Mouse (Mus musculus): ENCODE data around the gene Ndufs7. TPM values are rescaled to one million over a fixed set of nuclear protein-coding genes. Genes with fewer than 3 reads are reported as not detected.
A peak's percentile ranks its signal among the peaks of the same experiment; 100 is the strongest.

Ndufs7 gene
- polyA plus RNA-seq, 1 experiment = 337 TPM

GRCm38 (mm10) chr10:80293325-80293724 is 44.4 kb downstream of the Ndufs7 start:
- DNase-seq (ENCODE audit: low spot score) = no peak

- DNase-seq (ENCODE audit: low spot score) = no peak
These were observed 45.4 kb downstream of the Ndufs7 start for GRCm38 (mm10) chr10:80294311-80294710.

DNA sequence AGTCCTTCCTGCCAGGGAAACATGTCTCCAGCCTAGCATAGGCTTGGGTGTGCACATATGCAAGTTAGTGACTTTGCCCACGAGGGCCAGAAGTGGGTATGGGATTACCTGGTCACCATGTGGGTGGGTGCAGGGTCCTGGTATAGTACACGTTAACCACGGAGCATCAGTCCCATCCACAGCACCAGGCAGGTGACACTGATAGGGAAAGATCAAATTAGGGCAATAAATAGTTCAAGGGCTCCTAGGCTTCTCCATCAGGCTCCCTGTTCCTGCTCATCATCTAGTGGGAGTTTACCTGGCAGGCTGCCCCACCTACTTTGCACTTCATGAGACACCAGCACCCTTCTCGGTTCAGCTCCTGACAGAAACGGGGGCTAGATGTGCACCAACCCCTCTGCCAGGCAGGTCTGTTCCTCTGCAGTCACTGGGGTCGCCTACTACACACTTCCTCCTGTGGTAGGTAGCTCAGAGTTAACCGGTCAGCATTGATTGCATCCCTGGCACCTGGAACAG is 45.9 kb downstream of the Ndufs7 start:
- no peak for DNase-seq (ENCODE audit: low spot score)

DNA sequence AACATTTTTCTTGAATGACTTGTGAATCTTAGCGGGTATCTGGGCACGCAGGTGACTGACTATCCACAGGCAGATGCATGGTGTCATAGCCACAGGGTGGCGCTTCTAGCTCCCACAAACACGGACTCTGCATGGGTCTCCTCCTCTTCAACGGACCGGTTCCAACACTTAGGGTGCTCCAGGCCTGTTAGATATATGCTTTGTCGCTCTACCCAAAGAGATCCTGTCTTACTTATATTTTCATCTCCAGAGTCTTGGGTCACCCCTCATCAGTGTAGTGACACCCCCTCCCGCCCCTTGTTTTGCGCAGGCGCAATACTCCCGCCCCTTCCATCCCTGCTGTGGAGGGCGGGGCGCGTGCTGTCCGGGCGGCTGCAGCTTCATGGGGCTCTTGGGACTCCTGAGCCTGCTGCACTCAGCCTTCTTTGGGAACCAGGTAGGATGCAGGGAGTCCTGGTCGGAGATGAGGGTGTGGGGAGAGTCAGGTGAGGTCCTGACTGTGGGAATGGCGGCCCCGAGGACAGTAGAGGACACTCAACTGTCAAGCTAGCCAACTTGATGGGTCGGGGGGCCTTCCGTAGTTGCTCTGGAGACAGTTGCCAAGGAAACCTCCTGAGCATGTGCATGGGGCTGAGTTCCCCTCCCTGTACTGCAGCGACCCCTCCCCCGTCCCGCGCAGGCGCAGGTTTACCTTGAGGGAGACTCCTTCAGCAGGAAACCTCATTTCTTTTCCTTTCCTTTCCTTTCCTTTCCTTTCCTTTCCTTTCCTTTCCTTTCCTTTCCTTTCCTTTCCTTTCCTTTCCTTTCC is 46.9 kb downstream of the Ndufs7 start, which contains the start of gene Apc2:
Gene Apc2 (plus strand): TSS at position 360 of the 808 bp plus-strand sequence.
- peak; percentile 57 for DNase-seq (ENCODE audit: low spot score)

DNA sequence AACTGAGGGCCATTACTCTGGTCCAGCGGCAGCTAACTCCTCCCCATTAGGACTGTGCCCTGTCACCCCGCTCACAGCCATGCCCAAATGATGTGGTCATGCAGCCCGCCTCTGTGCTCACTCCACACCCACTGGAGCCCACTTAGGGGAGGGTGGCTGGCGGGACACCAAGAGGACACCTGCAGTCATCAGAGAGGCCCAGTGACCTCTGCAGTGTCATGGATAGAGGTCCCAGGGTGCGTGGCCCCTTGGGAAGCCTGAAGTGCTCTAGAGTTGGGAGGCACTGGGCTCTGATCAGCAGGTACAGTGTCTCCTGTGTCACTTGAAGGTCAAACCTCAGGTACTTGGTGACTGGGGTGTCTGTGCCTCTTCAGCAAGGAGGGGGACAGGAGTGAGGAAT is 47.9 kb downstream of the Ndufs7 start:
- no peak for DNase-seq (ENCODE audit: low spot score)

GRCm38 (mm10) chr10:80297526-80298133 is 48.7 kb downstream of the Ndufs7 start:
- DNase-seq (ENCODE audit: low spot score) = no peak

DNA sequence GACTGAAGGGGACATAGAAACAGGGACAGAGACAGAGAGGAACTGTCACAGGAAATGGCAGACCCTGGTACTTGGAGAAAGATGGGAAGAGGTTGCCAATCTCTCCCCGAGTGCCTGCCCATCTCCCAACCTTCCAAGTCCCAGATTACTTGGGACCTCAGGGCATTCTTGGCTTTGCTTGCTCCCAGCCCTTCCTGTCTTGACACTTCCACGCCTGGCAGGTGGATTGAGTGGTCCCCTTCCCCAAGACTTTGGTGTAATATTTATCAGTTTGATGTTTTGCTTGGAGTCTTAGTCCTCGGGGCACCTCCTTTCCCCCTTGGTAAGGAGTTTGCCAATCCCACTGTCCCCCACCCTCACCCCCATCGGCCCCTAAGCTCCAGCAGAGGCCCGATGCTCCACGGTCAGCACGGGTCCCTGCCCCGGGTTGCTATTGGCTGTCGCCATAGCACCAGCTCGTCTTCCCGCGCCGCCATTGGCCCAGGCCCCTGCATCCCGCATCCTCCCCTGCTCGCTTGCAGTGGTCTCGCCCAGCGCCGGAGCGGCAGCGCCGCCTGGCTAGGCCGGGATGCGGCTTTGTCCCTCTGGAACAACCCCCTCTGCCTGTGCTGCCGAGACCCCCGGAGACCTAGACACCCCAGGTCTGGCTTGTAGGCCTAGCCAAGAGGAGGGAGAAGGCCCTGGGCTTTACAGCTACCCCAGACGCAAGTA is 49.8 kb downstream of the Ndufs7 start:
- DNase-seq (ENCODE audit: low spot score) = no peak

DNA sequence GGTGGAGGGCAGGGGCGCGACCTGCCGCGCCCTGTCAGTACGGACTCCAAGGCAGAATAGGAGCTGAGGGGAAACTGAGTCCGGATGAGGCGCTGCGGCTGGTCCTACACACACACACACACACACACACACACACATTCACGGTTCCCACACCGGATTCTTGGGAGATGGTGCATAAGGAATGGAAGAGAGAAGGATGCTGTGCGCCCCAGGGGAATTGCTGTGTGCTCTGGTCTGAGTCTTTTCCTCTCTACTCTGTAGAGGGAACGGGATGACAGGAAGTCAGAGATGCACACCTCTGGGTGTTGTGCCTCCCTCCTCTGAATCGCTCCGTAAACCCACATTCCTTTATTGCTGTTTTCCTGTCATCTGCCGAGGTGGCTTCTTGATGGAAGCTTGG is 50.4 kb downstream of the Ndufs7 start:
- no peak for DNase-seq (ENCODE audit: low spot score)

GRCm38 (mm10) chr10:80299824-80300223 is 50.9 kb downstream of the Ndufs7 start:
- DNase-seq (ENCODE audit: low spot score) = no peak

DNA sequence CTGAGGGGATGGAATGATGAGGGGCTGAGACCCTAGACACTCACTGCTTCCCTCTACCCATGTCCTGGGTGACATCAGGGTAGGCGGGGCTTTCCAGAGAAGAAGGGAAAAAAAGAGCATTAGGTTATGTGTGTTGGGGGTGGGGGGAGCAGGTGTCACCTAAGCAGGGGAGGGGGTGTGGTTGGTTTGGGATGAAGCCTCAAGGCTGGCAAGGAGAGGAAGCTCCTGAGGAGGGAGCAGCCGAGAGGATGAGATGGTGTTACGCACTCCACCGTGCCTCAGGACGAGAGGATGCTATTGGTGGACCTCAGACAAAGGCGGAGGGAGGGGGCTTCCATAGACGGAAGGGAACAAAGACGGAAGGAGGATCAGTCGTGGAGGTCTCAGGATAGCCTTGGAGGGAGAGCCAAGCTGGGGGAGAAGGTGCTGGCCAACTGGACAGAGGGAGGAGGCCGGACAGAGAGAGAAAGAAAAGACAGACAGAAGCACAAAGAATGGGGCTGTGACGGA is 51.8 kb downstream of the Ndufs7 start:
- no peak for DNase-seq (ENCODE audit: low spot score)

DNA sequence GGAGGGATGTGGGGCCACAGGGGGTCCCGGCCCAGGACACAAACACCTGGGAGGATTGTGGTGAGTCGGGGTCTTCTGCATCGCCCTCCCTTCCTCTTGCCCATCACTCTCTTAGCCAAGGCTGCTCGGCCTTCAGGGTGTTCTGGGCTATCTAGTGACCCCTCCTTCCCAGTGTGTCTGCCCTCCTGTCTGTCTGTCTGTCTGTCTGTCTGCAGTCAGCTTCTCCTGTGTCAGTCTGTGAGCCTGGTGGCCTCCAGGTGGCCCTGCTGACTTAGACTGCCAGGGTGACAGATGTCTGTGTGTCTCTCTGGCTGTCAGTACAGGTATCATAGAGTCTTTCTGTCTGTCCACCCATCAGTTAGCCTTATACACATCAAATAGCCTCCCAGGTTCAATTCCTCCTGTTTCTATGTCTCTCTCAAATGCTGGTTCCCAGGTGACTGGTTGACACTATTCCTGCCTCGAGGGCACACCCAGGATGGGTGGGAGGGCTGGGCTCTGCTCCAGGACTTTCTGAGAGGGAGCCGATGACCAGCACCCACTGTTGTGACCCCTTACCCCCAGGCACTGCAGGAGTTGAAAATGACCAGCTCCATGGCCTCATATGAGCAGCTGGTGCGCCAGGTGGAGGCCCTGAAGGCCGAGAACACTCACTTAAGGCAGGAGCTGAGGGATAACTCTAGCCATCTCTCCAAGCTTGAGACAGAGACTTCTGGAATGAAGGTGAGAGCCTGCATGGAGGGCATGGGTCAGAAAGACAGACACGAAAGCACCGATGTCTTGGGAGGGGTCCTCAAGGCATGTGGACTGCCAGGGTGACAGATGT is 52.5 kb downstream of the Ndufs7 start:
- DNase-seq (ENCODE audit: low spot score) = no peak

DNA sequence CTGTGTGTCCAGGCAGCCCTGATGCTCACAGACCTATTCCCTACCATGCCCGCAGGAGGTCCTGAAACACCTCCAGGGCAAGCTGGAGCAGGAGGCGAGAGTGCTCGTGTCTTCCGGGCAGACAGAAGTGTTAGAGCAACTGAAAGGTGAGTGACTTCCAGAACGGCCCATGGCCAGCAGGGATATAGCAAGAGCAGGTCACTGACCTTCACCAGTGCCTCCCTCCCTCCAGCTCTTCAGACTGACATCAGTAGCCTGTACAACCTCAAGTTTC is 53.1 kb downstream of the Ndufs7 start:
- DNase-seq (ENCODE audit: low spot score) = no peak

DNA sequence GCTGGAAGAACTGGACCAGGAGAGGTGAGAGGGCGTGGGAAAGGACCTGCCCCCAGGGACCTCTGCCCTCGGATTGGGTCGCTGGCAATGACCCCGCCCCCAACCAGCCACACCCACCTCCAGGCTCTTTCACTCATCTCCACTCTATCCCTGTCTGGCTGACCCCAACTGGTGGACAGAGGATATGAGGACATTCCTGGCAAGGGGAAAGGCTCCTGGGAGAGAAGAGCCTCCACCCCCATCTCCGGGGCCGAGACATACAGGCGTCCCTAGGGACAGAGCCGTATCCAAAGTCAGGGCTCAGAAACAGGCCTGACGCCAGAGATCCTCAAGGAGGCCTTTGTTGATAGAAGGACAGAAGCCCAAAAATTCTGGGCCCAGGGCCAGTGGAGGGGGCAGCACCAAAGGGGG is 53.6 kb downstream of the Ndufs7 start:
- no peak for DNase-seq (ENCODE audit: low spot score)

DNA sequence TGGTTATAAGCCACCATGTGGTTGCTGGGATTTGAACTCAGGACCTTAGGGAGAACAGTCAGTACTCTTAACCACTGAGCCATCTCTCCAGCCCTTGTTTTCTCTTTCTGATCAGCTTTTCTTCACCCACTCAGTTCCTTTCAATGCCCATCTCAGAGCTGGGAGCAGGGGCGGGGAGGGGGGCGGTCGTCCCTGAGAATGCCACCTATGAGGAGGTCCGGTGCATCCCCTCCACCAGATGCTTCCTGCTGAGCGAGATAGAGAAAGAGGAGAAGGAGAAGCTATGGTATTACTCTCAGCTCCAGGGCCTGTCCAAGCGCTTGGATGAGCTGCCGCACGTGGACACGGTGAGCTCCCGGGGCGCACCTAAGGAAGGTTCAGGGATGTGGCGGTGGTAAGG is 55.5 kb downstream of the Ndufs7 start:
- no peak for DNase-seq (ENCODE audit: low spot score)

GRCm38 (mm10) chr10:80304862-80305261 is 55.9 kb downstream of the Ndufs7 start:
- no peak for DNase-seq (ENCODE audit: low spot score)

Other genes starting within 250 kb of the Ndufs7 start
- 18.9 and 23.0 TPM in 2 replicates for gene Arhgap45, start 232.5 kb upstream of the Ndufs7 start, polyA plus RNA-seq (2012; rRNA removed)
- 141 and 178 TPM in 2 replicates for gene Polr2e, start 209.3 kb upstream of the Ndufs7 start, polyA plus RNA-seq (2012; rRNA removed)
- 524 and 620 TPM in 2 replicates for gene Gpx4, start 202.0 kb upstream of the Ndufs7 start, polyA plus RNA-seq (2012; rRNA removed)
- 34.0 and 35.4 TPM in 2 replicates for gene Sbno2, start 143.6 kb upstream of the Ndufs7 start, polyA plus RNA-seq (2012; rRNA removed)
- 77.3 and 89.9 TPM in 2 replicates for gene Stk11, start 133.3 kb upstream of the Ndufs7 start, polyA plus RNA-seq (2012; rRNA removed)
- 367 and 372 TPM in 2 replicates for gene Atp5d, start 110.5 kb upstream of the Ndufs7 start, polyA plus RNA-seq (2012; rRNA removed)
- gene Cbarp, start 108.3 kb upstream of the Ndufs7 start, polyA plus RNA-seq (2012; rRNA removed) = 9.2 and 12.2 TPM in 2 replicates
- 21.2 and 30.5 TPM in 2 replicates for gene Midn, start 100.8 kb upstream of the Ndufs7 start, polyA plus RNA-seq (2012; rRNA removed)
- 249 and 276 TPM in 2 replicates for gene Cirbp, start 83.1 kb upstream of the Ndufs7 start, polyA plus RNA-seq (2012; rRNA removed)
- gene 1600002K03Rik, start 76.2 kb upstream of the Ndufs7 start, polyA plus RNA-seq (2012; rRNA removed) = 18.4 and 21.5 TPM in 2 replicates
- gene Efna2, start 69.6 kb upstream of the Ndufs7 start, polyA plus RNA-seq (2012; rRNA removed) = 3.0 and 3.3 TPM in 2 replicates
- 36.1 and 37.8 TPM in 2 replicates for gene Mum1, start 22.7 kb upstream of the Ndufs7 start, polyA plus RNA-seq (2012; rRNA removed)
- gene Gamt, start 11.9 kb downstream of the Ndufs7 start, polyA plus RNA-seq (2012; rRNA removed) = 17.4 and 19.0 TPM in 2 replicates
- 68.2 and 82.3 TPM in 2 replicates for gene Dazap1, start 12.4 kb downstream of the Ndufs7 start, polyA plus RNA-seq (2012; rRNA removed)
- 3,215 and 3,453 TPM in 2 replicates for gene Rps15, start 43.3 kb downstream of the Ndufs7 start, polyA plus RNA-seq (2012; rRNA removed)
- gene Apc2, start 46.9 kb downstream of the Ndufs7 start, polyA plus RNA-seq (2012; rRNA removed) = 0.76 and 1.4 TPM in 2 replicates
- gene 2310011J03Rik, start 71.4 kb downstream of the Ndufs7 start, polyA plus RNA-seq (2012; rRNA removed) = 41.8 and 45.6 TPM in 2 replicates
- 9.5 and 9.9 TPM in 2 replicates for gene Pcsk4, start 80.4 kb downstream of the Ndufs7 start, polyA plus RNA-seq (2012; rRNA removed)
- gene Reep6, start 80.8 kb downstream of the Ndufs7 start, polyA plus RNA-seq (2012; rRNA removed) = 7.7 and 18.0 TPM in 2 replicates
- gene Adamtsl5, start 99.3 kb downstream of the Ndufs7 start, polyA plus RNA-seq (2012; rRNA removed) = 57.9 and 65.7 TPM in 2 replicates
- gene Plk5, start 107.3 kb downstream of the Ndufs7 start, polyA plus RNA-seq (2012; rRNA removed) = 4.5 and 6.4 TPM in 2 replicates
- gene Mex3d, start 138.5 kb downstream of the Ndufs7 start, polyA plus RNA-seq (2012; rRNA removed) = 11.2 and 11.5 TPM in 2 replicates
- gene Mbd3, start 150.4 kb downstream of the Ndufs7 start, polyA plus RNA-seq (2012; rRNA removed) = 112 and 119 TPM in 2 replicates
- gene Uqcr11, start 157.7 kb downstream of the Ndufs7 start, polyA plus RNA-seq (2012; rRNA removed) = 883 and 983 TPM in 2 replicates
- 29.7 and 35.4 TPM in 2 replicates for gene Tcf3, start 184.5 kb downstream of the Ndufs7 start, polyA plus RNA-seq (2012; rRNA removed)
- gene Onecut3, start 245.7 kb downstream of the Ndufs7 start, polyA plus RNA-seq (2012; rRNA removed) = not detected in 2 replicates